In the genomic region with DNA sequence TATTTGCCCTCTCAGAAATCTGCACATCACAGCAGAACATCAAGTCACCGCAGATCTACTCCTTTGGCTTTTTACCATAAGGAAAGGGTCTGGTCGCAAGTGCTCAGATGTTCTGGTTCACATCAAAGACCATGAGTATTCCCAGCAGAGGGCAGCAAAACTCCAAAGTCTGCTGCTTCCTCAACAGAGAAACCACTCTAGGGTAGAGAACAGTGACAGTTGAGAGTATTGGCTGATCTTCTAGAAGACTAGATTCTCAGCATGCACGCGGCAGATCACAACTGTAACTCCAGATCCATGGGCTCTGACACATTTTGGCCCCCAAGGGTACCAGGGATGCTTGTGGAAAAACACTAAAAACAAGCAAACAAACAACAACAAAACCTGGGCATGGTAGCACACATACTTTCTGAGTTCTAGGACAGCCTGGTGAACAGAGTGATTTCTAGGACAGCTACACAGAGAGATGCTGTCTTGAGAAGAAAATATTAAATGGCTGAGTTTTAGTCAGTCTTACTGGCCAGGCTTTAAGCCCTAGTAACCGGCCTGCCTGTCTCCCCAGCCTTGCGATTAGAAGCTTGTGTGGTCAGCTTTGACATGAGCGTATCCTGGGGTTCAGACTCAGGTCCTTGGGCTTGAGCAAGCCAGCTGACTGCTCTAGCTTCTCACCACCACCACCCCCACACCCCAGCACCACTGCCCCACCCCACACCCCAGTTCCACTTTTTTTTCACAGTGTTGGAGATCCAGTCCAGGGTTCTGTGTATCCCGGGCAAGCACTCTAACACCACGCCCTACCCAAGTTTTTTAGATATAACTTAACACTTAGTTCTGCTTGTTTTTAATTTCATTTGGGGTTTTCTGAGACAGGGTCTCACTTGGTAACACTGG, we compare ENCODE assay signal across 8 mouse cellular contexts. TPM values are rescaled to one million over a fixed set of nuclear protein-coding genes. Genes with fewer than 3 reads are reported as not detected.
DNase-seq lines count a peak whose midpoint lies in the region; ATAC-seq lines count a peak whose summit lies in the region.

No protein-coding gene starts in this region.

- H3K27ac ChIP-seq in intestine, embryonic 16.5 days (ENCODE audit: low read length) = no peak overlapping the region

- H3K27me3 ChIP-seq in intestine, embryonic 16.5 days (replicated peaks; ENCODE audit: control insufficient read depth, insufficient read depth, low read length) = no peaks in the 10 kb centered on the region
- no peaks in the 10 kb centered on the region for H3K27me3 ChIP-seq in megakaryocyte, embryonic 14.5 days (replicated peaks)

- H3K36me3 ChIP-seq in intestine, embryonic 16.5 days (ENCODE audit: control insufficient read depth, insufficient read depth, low read length) = no peaks in the 10 kb centered on the region
- peaks cover 19% of the 10 kb centered on the region for H3K36me3 ChIP-seq in megakaryocyte, embryonic 14.5 days (replicated peaks; ENCODE audit: low read length)

- 58% methylated on average over 9 of the region's 9 CpGs for WGBS in intestine, embryonic 16.5 days

- no peak overlapping the region for H3K9ac ChIP-seq in intestine, embryonic 16.5 days (ENCODE audit: low read depth, low read length)

- H3K4me2 ChIP-seq in intestine, embryonic 16.5 days (ENCODE audit: low read depth, low read length) = no peak overlapping the region

- intact Hi-C loops in left cerebral cortex, postnatal 14 days (cut with DNase I) = loop anchor here (5.0 kb wide), 1 partner anchor 383 kb away; no protein-coding TSS in a partner anchor

- peak; percentile 31 for DNase-seq in WW6 (ENCODE audit: low read depth, low spot score)
- peak; percentile 71 to 86 for DNase-seq in cerebellum, postnatal 25 days
- peak; percentile 83 for DNase-seq in gastrocnemius, adult 18-20 months (ENCODE audit: low spot score)
- DNase-seq in left cerebral cortex, postnatal 14 days (ENCODE audit: low spot score in 2 of 2) = peak; percentile 89 to 90
- peak; percentile 90 to 92 for DNase-seq in right cerebral cortex, adult 2 months (ENCODE audit: low spot score in 2 of 2)
- DNase-seq in urinary bladder, postnatal 25 days (ENCODE audit: low spot score) = peak; percentile 72

- peak; percentile 74 for ATAC-seq in intestine, embryonic 16.5 days

- H3K9me3 ChIP-seq in intestine, embryonic 16.5 days (ENCODE audit: control insufficient read depth, low read length) = no peaks in the 10 kb centered on the region
- H3K9me3 ChIP-seq in megakaryocyte, embryonic 14.5 days = no peaks in the 10 kb centered on the region

- H3K4me3 ChIP-seq in intestine, embryonic 16.5 days (ENCODE audit: low read length) = no peak overlapping the region
- peak overlapping the region; percentile 90 for H3K4me3 ChIP-seq in megakaryocyte, embryonic 14.5 days (replicated peaks)

- H3K4me1 ChIP-seq in intestine, embryonic 16.5 days (ENCODE audit: control insufficient read depth, insufficient read depth, low read length) = peaks cover 16% of the 10 kb centered on the region
- peaks cover 77% of the 10 kb centered on the region for H3K4me1 ChIP-seq in megakaryocyte, embryonic 14.5 days

RNA-seq across cellular contexts. Expression of a gene that starts 28.2 kb away (rescaled TPM):
- total RNA-seq in gastrocnemius, adult 18-20 months (2021) = 10 to 100 TPM; 25.7 to 28.8 TPM
- 152 and 157 TPM in 2 replicates for polyA plus RNA-seq in intestine, embryonic 16.5 days (2015; fragmentation: Nextera tagmentation; extraction: Ambion mirVana)
- 10 to 100 TPM; 69.4 to 69.5 TPM for total RNA-seq in left cerebral cortex, postnatal 14 days (2021)
- polyA plus RNA-seq in megakaryocyte, embryonic 14.5 days (2012; ENCODE audit: insufficient read depth, low replicate concordance) = 34.0 and 73.4 TPM in 2 replicates

RNA-seq across cellular contexts. Expression of a gene that starts 40.7 kb away (rescaled TPM):
- 1,000 to 10,000 TPM; 2,910 to 3,459 TPM for total RNA-seq in gastrocnemius, adult 18-20 months (2021)
- polyA plus RNA-seq in intestine, embryonic 16.5 days (2015; fragmentation: Nextera tagmentation; extraction: Ambion mirVana) = 20.2 and 21.2 TPM in 2 replicates
- total RNA-seq in left cerebral cortex, postnatal 14 days (2021) = 100 to 1,000 TPM; 243 to 274 TPM
- 0.38 TPM in 1 of 2 replicates, not detected in the other for polyA plus RNA-seq in megakaryocyte, embryonic 14.5 days (2012; ENCODE audit: insufficient read depth, low replicate concordance)

Comparison
In these comparisons a context has a peak if more than half of its experiments do, and no peak if none do; other contexts are left out.
1. DNase-seq: peak in every context shown above with its lines; median percentile 91 in right cerebral cortex, adult 2 months; 90 in left cerebral cortex, postnatal 14 days; 83 in gastrocnemius, adult 18-20 months; 78 in cerebellum, postnatal 25 days; 72 in urinary bladder, postnatal 25 days; 31 in WW6.
2. RNA of a gene that starts 40.7 kb away (total RNA-seq): 2,910 to 3,459 TPM in gastrocnemius, adult 18-20 months; 243 to 274 TPM in left cerebral cortex, postnatal 14 days; every median in the first group is over 10 times any median in the second.